Mouse (Mus musculus): ENCODE data around the gene Rgs21.

Rgs21 gene

GRCm38 (mm10) chr1:144567567-144567966 is at the start of gene Rgs21:
Rgs21 (minus strand) TSS chr1:144567667.
- no peak for DNase-seq (ENCODE audit: low spot score)

DNA sequence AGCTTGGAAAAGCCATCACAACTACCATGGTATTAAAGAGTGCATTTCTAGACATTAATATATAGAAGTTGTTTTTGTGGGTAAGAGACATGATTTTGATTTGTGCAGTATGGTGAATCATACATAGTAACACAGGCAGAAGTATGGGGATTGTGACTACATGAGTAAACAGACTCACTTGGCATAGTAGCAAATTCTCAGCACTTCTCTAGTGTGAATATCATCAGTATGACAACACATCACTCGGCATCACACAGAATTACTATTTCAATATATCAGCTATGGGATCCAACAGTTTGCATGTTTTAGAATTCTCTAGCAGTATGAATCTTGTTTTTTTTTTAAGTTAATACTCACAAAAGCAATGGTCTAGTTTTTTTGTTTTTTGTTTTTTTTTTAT is 36.6 kb upstream of the Rgs21 start:
- DNase-seq (ENCODE audit: low spot score): no peak

GRCm38 (mm10) chr1:144602987-144603386 is 35.5 kb upstream of the Rgs21 start:
- DNase-seq (ENCODE audit: low spot score): no peak

DNA sequence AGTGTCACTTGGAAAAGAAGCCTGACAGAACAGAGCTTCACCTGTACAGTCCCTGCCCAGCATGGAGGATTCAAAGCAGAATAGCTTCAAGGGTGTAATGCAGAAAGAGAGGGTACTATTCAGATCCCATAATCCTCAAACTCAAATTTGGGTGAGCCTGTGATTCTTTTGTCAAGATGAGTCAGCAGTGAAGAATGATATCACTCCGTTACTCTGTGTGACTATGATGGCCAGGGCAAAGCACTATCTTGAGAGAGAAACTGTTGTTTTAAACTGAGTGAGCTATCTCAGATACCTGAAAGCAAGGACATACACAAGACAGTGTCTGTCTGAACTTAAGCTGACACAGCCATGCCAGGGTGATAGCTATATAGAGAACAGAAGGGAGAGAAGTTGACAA is 11.9 kb upstream of the Rgs21 start:
- DNase-seq (ENCODE audit: low spot score): no peak

GRCm38 (mm10) chr1:144572972-144573371 is 5.5 kb upstream of the Rgs21 start:
- no peak for DNase-seq (ENCODE audit: low spot score)

DNA sequence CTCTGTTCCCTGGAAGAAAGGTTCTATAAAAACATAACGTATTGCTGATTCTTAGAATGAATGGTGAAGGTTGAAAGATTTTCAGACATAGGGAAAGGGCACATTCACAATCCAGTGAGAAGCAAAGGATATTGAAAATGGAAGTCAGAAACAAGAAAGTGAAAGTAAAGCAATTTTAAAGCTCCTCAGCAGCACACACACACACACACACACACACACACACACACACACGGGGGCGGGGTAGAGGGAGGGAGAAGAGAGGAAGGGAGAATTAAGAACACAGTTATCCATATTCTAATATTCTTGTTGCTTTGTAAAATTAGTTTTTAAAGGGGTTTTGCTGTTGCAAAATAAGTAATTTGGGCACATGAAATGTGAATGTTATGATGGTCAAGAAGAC is 2.4 kb upstream of the Rgs21 start:
- DNase-seq (ENCODE audit: low spot score): no peak

GRCm38 (mm10) chr1:144545142-144545541 is 22.3 kb downstream of the Rgs21 start:
- no peak for DNase-seq (ENCODE audit: low spot score)

DNA sequence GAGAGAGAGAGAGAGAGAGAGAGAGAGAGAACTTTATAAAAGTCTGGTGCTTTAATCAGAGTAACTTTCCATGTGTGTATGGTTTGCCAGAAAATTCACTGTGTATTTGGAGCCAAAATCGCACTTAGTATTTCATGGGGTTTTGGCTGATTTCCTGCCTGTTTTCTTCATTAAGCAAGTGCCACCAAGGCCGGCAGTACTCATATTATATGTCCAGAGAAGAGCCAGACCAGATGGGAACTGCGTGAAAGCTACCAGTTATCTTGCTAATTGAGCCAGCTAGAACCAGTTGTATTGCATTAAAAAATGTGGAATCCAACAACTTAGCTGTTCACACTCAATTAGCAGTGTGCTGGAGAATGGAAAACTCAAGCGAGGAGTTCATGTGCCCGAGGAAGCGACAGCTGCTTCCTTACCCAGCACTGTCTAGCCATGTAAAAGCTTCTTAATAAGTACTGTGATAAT is 22.9 kb downstream of the Rgs21 start:
- no peak for DNase-seq (ENCODE audit: low spot score)

DNA sequence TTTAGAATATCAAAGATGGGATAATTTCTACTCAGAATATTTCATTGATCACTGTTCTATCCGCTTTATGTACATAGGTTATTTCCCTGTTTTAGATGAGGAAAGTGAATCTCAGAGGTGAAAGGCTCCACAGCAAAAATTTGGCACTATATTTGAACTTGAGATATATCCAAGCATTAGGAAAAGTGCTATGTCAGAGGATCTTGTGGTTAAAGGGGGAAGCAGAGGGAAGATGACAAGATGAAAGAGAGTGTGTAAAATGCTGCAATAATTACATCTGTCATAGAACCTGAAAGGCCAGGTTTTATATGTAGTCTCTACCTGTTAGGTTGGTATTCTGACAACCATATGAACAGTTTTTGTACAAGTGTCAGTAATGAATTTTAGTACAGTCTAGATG is 35.7 kb downstream of the Rgs21 start:
- DNase-seq (ENCODE audit: low spot score): no peak

GRCm38 (mm10) chr1:144517878-144518426 is 49.5 kb downstream of the Rgs21 start:
- no peak for DNase-seq (ENCODE audit: low spot score)

GRCm38 (mm10) chr1:144502241-144502640 is 65.2 kb downstream of the Rgs21 start:
- no peak for DNase-seq (ENCODE audit: low spot score)

- DNase-seq (ENCODE audit: low spot score): no peak
Measured at GRCm38 (mm10) chr1:144500423-144500822, 67.0 kb downstream of the Rgs21 start.

GRCm38 (mm10) chr1:144499719-144500118 is 67.7 kb downstream of the Rgs21 start:
- no peak for DNase-seq (ENCODE audit: low spot score)

DNA sequence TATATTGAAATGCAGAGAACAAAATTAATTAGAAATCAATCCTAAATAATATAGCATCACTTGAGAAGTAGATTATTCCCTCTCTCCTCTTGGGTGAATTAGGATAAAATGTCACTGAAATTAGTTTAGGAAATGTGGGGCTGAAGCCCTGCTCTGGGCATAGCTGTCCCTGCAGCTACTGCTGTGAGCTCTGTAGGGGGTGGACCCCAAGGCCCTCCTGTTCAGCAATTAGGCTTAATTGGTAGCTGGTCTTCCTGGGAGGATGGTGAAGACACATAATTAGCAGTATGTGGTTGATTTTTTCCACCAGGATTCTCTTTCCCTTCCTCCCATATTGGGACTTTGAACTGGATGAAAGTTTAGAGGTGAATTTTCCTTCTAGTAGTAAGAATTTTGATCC is 68.7 kb downstream of the Rgs21 start:
- no peak for DNase-seq (ENCODE audit: low spot score)

- DNase-seq (ENCODE audit: low spot score): no peak
Measured at GRCm38 (mm10) chr1:144498051-144498450, 69.4 kb downstream of the Rgs21 start.

GRCm38 (mm10) chr1:144493336-144493735 is 74.1 kb downstream of the Rgs21 start:
- DNase-seq (ENCODE audit: low spot score): no peak

DNA sequence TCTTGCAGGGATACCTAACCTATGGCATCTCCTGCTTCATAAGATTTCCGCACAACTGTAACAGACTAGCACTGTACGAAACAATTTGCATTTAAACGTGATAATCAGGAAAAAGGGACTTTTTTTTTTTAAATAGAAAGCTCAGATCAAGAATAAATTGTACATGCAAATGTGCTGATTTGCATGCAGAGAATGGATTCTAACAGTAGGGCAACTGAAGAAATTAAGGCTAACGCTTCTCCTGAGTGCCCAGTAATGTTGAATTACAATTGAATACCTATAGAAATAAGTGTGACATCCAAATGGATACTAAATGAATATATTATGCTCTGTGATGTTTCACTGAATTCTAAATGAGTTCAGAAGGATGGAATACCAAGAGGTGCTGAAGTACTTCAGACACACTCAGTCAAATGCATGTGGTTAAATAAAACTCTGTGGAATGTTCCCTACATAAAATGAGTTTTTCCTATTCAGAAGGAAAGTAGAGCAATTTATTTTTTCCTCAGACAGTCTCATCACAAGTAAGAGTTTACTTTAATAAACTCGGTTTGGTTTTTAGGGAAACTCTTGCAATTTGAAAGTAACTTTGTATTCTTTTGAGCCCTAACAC is 79.1 kb downstream of the Rgs21 start:
- no peak for DNase-seq (ENCODE audit: low spot score)

All from ovary, adult 18-20 months (tissue).